Mouse (Mus musculus) forebrain, embryonic 10.5 days (tissue): Measurements from ENCODE around the gene Olfr15. TPM values are rescaled to one million over a fixed set of nuclear protein-coding genes. Genes with fewer than 3 reads are reported as not detected.
"Not testable (repeated sequence)": the region's sequence is repeated elsewhere in the genome, so short reads cannot be mapped to it uniquely, and the experiment has no call there.

Experiments used
- DNase-seq: peaks from one replicate; pipeline ENCODE4 v3.0.0-alpha.2; 2017; ENCODE audit warnings: low spot score; ENCODE audit errors: extremely low spot score
- H3K27ac ChIP-seq: fragments of 300-500 bp; sonication (generic); 2 replicates; pipeline ENCODE4 v1.5.1; 2016; ENCODE audit warnings: mild to moderate bottlenecking
- H3K27me3 ChIP-seq: fragments of 300-500 bp; sonication (generic); 2 replicates; pipeline ENCODE4 v1.6.1; 2016; ENCODE audit warnings: mild to moderate bottlenecking; ENCODE audit not compliant: poor library complexity, severe bottlenecking
- H3K36me3 ChIP-seq: fragments of 300-500 bp; sonication (generic); replicated peaks from 2 replicates; pipeline ENCODE4 v1.6.1; 2016; ENCODE audit warnings: mild to moderate bottlenecking, moderate library complexity
- H3K4me1 ChIP-seq: fragments of 300-500 bp; sonication (generic); 2 replicates; pipeline ENCODE4 v1.6.1; 2016
- H3K4me3 ChIP-seq: fragments of 300-500 bp; sonication (generic); 2 replicates; pipeline ENCODE4 v1.5.1; 2016; ENCODE audit warnings: mild to moderate bottlenecking, moderate library complexity
- H3K9me3 ChIP-seq: fragments of 300-500 bp; sonication (generic); 2 replicates; pipeline ENCODE4 v1.6.1; 2016; ENCODE audit warnings: mild to moderate bottlenecking, moderate library complexity
- WGBS: fragments of 180-500 bp; shearing (Covaris S2); methylation state at CpG from one replicate; pipeline ENCODE4 v1.1.7; 2016; 5-methylcytosine and 5-hydroxymethylcytosine counted together
- polyA plus RNA-seq: library from polyadenylated mRNA; unstranded; fragments of >200 nt; fragmentation: Nextera tagmentation; extraction: Ambion mirVana; gene quantifications from 2 replicates; pipeline ENCODE4 v1.2.1, GENCODE M21; 2016

Gene Olfr15
- polyA plus RNA-seq: not detected in 2 replicates

- Histone ChIP-seq H3K9me3 (no peaks in the 10 kb centered on the region), H3K27ac (no peak within 1 kb of the TSS), H3K27me3 (no peaks in the 10 kb centered on the region), H3K4me3 (no peak within 1 kb of the TSS), H3K4me1 (no peaks in the 10 kb centered on the region), H3K36me3 (no peaks in the 10 kb centered on the region)
- DNase-seq: no peak
Measured at GRCm38 (mm10) chr16:3830588-3831109, at the start of gene Olfr15. TSS of gene Olfr15 (plus strand) at chr16:3830878.

DNA sequence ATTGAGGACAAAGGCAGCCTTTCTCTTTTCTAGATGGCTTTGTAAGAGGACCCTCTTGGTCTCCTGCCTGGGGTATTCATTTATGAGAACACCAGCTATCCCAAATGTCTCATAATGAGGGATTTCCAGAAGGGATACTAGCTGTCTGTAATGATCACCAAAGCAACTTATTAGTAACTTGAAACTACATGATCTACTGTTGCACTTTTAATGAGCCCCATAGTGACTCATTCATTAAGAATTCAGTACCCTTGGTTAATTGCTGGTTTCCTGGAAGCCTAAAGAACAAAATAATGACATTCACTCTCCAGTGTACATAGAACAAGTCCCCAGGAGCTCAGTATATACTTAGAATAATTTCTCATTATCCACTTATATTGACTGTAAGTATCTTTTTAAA lies 49.4 kb upstream of the Olfr15 start:
- no peaks in the 10 kb centered on the region for H3K36me3 ChIP-seq
- no peaks in the 10 kb centered on the region for H3K4me1 ChIP-seq
- no peak for DNase-seq
- H3K4me3 ChIP-seq: no peak overlapping the region
- H3K9me3 ChIP-seq: no peaks in the 10 kb centered on the region
- H3K27me3 ChIP-seq: no peaks in the 10 kb centered on the region
- no peak overlapping the region for H3K27ac ChIP-seq

DNA sequence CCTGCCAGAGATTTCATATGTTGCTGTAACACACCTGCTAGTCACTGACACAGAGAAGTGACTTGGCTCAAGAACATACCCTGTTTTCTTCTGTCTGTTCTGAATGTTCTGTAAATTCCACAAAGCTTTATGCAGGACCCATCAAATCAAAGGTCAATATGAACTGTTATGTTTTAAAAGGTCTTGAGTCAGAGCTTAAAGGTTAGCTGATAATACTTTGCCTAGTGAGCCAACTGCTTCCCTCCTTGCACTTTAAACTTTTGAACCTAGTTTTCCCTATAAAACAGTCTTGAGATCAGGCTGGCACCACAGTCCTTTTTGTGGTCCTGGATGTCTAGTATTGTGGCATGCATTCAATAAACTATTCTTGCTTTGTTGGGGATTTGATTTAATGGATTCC lies 42.3 kb upstream of the Olfr15 start:
- DNase-seq: no peak
- no peak overlapping the region for H3K27ac ChIP-seq
- H3K9me3 ChIP-seq: no peaks in the 10 kb centered on the region
- H3K36me3 ChIP-seq: no peaks in the 10 kb centered on the region
- no peaks in the 10 kb centered on the region for H3K4me1 ChIP-seq
- no peak overlapping the region for H3K4me3 ChIP-seq
- H3K27me3 ChIP-seq: no peaks in the 10 kb centered on the region

DNA sequence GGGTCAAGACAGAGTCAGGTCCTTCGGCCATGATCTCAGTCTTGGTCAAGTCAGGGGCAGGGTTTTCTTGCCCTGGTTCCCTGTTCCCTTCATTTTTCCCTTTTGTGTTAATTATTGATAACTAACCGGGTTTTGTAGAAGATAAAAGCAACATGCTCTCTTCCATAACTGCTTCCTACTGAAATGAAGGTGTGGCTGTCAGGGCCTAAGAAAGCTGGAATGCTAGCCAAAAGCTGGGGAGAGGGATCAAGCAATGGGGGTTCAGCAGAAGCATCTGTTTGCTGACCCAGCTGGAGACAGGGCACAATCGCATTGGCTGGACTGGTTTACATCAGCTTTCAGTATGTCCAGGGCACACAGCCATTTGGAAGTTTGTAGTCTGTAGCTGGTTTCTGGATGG lies 22.5 kb upstream of the Olfr15 start:
- Histone ChIP-seq H3K4me1 (no peaks in the 10 kb centered on the region), H3K27ac (no peak overlapping the region), H3K9me3 (peaks cover 31% of the 10 kb centered on the region), H3K27me3 (no peaks in the 10 kb centered on the region), H3K4me3 (no peak overlapping the region), H3K36me3 (no peaks in the 10 kb centered on the region)
- DNase-seq: no peak
- WGBS: 80% methylated on average over 3 of the region's 3 CpGs

DNA sequence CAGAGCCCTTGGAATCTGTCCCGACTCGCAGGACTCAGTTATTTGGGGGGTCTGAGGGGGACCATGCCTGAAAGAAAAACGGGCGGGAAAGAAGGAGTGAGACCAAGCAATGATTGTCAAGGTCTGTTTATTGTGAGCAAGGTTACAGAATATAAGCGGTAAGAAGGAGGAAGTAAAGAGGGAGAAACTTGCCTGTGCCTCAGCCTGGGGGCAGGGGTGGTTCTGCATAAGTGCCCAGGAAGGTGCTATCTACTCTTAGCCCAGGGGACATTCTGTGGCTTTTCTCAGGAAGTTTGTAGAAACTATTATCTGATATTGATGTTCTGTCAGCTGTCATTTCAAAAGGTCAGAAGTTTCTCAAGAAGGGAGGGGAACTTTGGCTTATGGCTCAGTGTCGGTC lies 16.0 kb upstream of the Olfr15 start:
- H3K36me3 ChIP-seq, H3K27me3 ChIP-seq, H3K27ac ChIP-seq, H3K4me3 ChIP-seq, DNase-seq, H3K4me1 ChIP-seq: not testable (repeated sequence)
- 82% methylated on average over 6 of the region's 6 CpGs for WGBS
- H3K9me3 ChIP-seq: peaks cover 15% of the 10 kb centered on the region; the same call in 1 of the 2 replicates

GRCm38 (mm10) chr16:3820202-3820601 lies 10.5 kb upstream of the Olfr15 start:
- Histone ChIP-seq H3K36me3 (no peaks in the 10 kb centered on the region), H3K4me1 (no peaks in the 10 kb centered on the region), H3K9me3 (no peaks in the 10 kb centered on the region), H3K4me3 (no peak overlapping the region), H3K27ac (no peak overlapping the region), H3K27me3 (no peaks in the 10 kb centered on the region)
- 84% methylated on average over 2 of the region's 2 CpGs for WGBS
- no peak for DNase-seq

GRCm38 (mm10) chr16:3828021-3828420 lies 2.7 kb upstream of the Olfr15 start:
- no peaks in the 10 kb centered on the region for H3K27me3 ChIP-seq
- no peaks in the 10 kb centered on the region for H3K9me3 ChIP-seq
- no peak for DNase-seq
- H3K4me1 ChIP-seq: no peaks in the 10 kb centered on the region
- H3K36me3 ChIP-seq: no peaks in the 10 kb centered on the region
- no peak overlapping the region for H3K27ac ChIP-seq
- 58% methylated on average over 3 of the region's 3 CpGs for WGBS
- H3K4me3 ChIP-seq: no peak overlapping the region

GRCm38 (mm10) chr16:3829727-3830126 lies 951 bp upstream of the Olfr15 start:
- H3K9me3 ChIP-seq: no peaks in the 10 kb centered on the region
- H3K4me1 ChIP-seq: no peaks in the 10 kb centered on the region
- no peak for DNase-seq
- no peak overlapping the region for H3K27ac ChIP-seq
- H3K27me3 ChIP-seq: no peaks in the 10 kb centered on the region
- no peaks in the 10 kb centered on the region for H3K36me3 ChIP-seq
- 90% methylated on average over 2 of the region's 2 CpGs for WGBS
- H3K4me3 ChIP-seq: no peak overlapping the region

DNA sequence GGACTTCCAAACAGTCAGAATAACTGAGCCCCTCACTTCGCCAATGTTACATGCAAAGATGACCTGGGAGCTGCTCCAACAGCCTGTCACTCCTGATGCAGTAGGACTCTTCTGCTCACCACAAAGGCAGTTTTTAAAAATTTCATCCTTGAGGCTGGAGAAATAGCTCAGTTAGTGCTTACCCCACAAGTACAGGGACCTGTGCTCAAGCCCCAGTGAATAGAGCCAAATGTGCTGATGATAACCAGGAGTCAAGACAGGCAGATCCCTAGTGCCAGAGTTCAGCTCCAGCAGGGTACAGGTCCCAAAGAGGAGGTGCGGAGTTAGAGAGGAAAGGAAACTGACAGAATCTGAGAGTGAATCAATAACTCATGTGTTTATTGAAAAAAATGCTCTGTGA lies 4.8 kb downstream of the Olfr15 start:
- Histone ChIP-seq H3K36me3 (no peaks in the 10 kb centered on the region), H3K4me1 (no peaks in the 10 kb centered on the region), H3K4me3 (no peak overlapping the region), H3K27ac (no peak overlapping the region), H3K9me3 (no peaks in the 10 kb centered on the region), H3K27me3 (no peaks in the 10 kb centered on the region)
- 84% methylated on average over 2 of the region's 2 CpGs for WGBS
- no peak for DNase-seq

DNA sequence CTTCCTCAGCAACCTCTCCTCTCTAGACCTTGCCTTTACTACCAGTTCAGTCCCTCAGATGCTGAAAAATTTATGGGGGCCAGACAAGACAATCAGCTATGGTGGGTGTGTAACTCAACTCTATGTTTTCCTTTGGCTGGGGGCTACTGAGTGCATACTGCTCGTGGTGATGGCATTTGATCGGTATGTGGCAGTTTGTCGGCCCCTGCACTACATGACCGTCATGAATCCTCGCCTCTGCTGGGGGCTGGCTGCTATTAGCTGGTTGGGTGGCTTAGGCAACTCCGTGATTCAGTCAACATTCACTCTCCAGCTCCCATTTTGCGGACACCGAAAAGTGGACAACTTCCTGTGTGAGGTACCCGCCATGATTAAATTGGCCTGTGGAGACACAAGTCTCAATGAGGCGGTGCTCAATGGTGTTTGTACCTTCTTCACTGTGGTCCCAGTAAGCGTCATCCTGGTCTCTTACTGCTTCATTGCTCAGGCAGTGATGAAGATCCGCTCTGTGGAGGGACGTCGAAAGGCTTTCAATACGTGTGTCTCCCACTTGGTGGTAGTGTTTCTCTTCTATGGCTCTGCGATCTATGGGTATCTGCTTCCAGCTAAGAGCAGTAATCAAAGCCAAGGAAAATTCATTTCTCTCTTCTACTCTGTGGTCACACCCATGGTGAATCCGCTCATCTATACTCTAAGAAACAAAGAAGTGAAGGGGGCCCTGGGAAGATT lies 8.6 kb downstream of the Olfr15 start:
- Histone ChIP-seq H3K27ac (no peak overlapping the region), H3K4me3 (no peak overlapping the region), H3K36me3 (no peaks in the 10 kb centered on the region), H3K27me3 (no peaks in the 10 kb centered on the region), H3K9me3 (no peaks in the 10 kb centered on the region), H3K4me1 (peaks cover 4% of the 10 kb centered on the region; the same call in 1 of the 2 replicates)
- 67% methylated on average over 17 of the region's 17 CpGs for WGBS
- no peak for DNase-seq

GRCm38 (mm10) chr16:3842989-3843388 lies 12.3 kb downstream of the Olfr15 start:
- Histone ChIP-seq H3K4me3 (no peak overlapping the region), H3K4me1 (peaks cover 16% of the 10 kb centered on the region), H3K27ac (no peak overlapping the region), H3K36me3 (no peaks in the 10 kb centered on the region), H3K27me3 (no peaks in the 10 kb centered on the region), H3K9me3 (no peaks in the 10 kb centered on the region)
- WGBS: 40% methylated on average over 4 of the region's 4 CpGs
- DNase-seq: no peak

GRCm38 (mm10) chr16:3843796-3844195 lies 13.1 kb downstream of the Olfr15 start:
- Histone ChIP-seq H3K27ac (no peak overlapping the region), H3K36me3 (no peaks in the 10 kb centered on the region), H3K27me3 (no peaks in the 10 kb centered on the region), H3K4me1 (peaks cover 16% of the 10 kb centered on the region), H3K4me3 (no peak overlapping the region), H3K9me3 (no peaks in the 10 kb centered on the region)
- WGBS: 81% methylated on average over 1 of the region's 1 CpGs
- no peak for DNase-seq

DNA sequence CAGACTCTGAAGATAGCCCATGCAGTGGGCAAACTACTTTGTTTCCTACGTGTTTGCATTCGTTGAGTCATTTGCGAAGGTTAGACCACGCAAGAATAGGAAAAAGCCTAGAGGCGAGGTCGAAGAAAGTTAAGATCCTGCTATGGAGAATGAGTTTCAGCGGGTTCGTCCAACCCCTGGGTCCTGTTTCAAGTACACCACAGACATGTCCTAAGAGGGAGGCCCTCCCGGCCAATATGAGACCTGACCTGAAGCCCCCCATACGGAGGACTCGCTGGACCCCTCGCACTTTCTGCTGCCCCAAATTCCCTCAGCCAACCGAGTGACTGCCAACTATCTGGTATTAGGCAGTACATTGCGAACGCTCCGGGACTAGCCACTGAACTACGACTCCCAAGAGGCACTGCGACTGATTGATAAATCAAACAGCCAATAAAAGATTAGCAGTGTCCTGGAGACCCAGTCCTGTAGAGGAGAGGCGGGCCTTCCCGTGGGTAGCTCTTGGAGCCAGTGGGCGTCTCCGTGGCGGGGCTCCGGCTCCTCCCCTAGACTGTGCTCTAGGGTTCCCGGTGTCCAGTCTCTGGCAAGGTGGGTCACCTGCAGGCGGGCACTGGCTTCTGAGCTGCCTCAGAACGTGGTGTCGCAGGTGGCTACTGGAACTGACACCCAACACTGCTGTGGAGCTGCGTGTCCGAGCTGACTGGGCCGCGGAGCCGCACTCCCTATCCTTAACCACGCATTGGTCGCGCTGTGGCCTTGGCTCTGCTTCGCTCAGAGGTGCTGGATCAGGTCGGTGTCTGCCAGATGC lies 16.2 kb downstream of the Olfr15 start, which contains the start of gene Zfp174:
Gene Zfp174, plus strand, starts transcription at position 558 of the 808 bp plus-strand sequence.
- peak within 1 kb of the TSS; percentile 59 for H3K4me3 ChIP-seq
- WGBS: 3% methylated on average over 38 of the region's 38 CpGs
- no peaks in the 10 kb centered on the region for H3K27me3 ChIP-seq
- H3K36me3 ChIP-seq: no peaks in the 10 kb centered on the region
- peaks cover 16% of the 10 kb centered on the region for H3K4me1 ChIP-seq
- peak within 1 kb of the TSS; percentile 45 for H3K27ac ChIP-seq
- peak; percentile 86 for DNase-seq
- H3K9me3 ChIP-seq: no peaks in the 10 kb centered on the region; the same call in 1 of the 2 replicates
